Mouse (Mus musculus): ENCODE results near the gene Drosha.

DNA sequence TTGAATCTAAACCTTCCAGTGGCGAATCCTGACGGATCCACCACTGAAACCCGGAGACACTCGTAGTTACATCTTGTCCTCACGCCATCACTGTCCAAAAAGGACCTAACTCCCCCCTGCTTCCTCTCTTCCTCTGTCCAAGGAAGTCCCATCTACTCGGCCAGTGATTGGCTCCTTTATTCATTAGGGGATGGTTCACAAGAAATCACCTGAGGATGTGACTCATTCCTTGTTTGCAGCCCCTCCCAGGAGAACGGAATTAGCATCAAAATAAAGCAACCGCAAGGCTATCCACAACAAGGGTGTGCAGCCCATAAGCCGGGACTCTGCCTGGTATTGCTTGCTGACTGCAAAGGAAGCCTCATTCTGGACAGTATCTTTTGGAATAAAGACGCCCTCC lies 137.6 kb downstream of the Drosha start:
- no peak for TF ChIP-seq POLR2A (IDR thresholded peaks at IDR 0.05; ENCODE audit: low read depth, low read length)
- no peak for TF ChIP-seq CTCF (IDR thresholded peaks at IDR 0.05; ENCODE audit: extremely low read depth, insufficient read depth, insufficient read length, insufficient replicate concordance)
